Mouse (Mus musculus) liver, embryonic 12.5 days (tissue): ENCODE measurements around the gene Cnnm2. TPM values are rescaled to one million over a fixed set of nuclear protein-coding genes. Genes with fewer than 3 reads are reported as not detected.

ENCODE experiments used
- ATAC-seq: fragments of 200-750 bp; cut with Nextera tagmentation; 2 replicates; pipeline ENCODE4 v1.8.0; 2017; ENCODE audit warnings: moderate number of reproducible peaks, mild to moderate bottlenecking, moderate library complexity
- H3K27ac ChIP-seq: fragments of 300-500 bp; sonication (generic); 2 replicates; pipeline ENCODE4 v1.5.1; 2016; ENCODE audit warnings: mild to moderate bottlenecking
- H3K27me3 ChIP-seq: fragments of 300-500 bp; sonication (generic); replicated peaks from 2 replicates; pipeline ENCODE4 v1.6.1; 2016; ENCODE audit warnings: mild to moderate bottlenecking, moderate library complexity
- H3K36me3 ChIP-seq: fragments of 300-500 bp; sonication (generic); 2 replicates; pipeline ENCODE4 v1.6.1; 2016; ENCODE audit warnings: mild to moderate bottlenecking, moderate library complexity
- H3K4me1 ChIP-seq: fragments of 300-500 bp; sonication (generic); 2 replicates; pipeline ENCODE4 v1.6.1; 2016
- H3K4me2 ChIP-seq: fragments of 300-500 bp; sonication (generic); 2 replicates; pipeline ENCODE4 v1.6.1; 2016; ENCODE audit warnings: mild to moderate bottlenecking, moderate library complexity
- H3K4me3 ChIP-seq: fragments of 300-500 bp; sonication (generic); 2 replicates; pipeline ENCODE4 v1.5.1; 2016; ENCODE audit warnings: mild to moderate bottlenecking, moderate library complexity
- H3K9ac ChIP-seq: fragments of 300-500 bp; sonication (generic); 2 replicates; pipeline ENCODE4 v1.6.1; 2016; ENCODE audit warnings: mild to moderate bottlenecking, moderate library complexity
- H3K9me3 ChIP-seq: fragments of 300-500 bp; sonication (generic); replicated peaks from 2 replicates; pipeline ENCODE4 v1.6.1; 2016; ENCODE audit warnings: mild to moderate bottlenecking, moderate library complexity
- WGBS: fragments of 180-500 bp; shearing (Covaris S2); methylation state at CpG from one replicate; pipeline ENCODE4 v1.1.7; 2016; ENCODE audit not compliant: insufficient replicate concordance; 5-methylcytosine and 5-hydroxymethylcytosine counted together
- polyA plus RNA-seq: library from polyadenylated mRNA; unstranded; fragments of >200 nt; fragmentation: Nextera tagmentation; extraction: Ambion mirVana; gene quantifications from 2 replicates; pipeline ENCODE4 v1.2.1, GENCODE M21; 2016

The Cnnm2 gene
- polyA plus RNA-seq, 1 experiment from 2014 or later = 1.6 TPM

DNA sequence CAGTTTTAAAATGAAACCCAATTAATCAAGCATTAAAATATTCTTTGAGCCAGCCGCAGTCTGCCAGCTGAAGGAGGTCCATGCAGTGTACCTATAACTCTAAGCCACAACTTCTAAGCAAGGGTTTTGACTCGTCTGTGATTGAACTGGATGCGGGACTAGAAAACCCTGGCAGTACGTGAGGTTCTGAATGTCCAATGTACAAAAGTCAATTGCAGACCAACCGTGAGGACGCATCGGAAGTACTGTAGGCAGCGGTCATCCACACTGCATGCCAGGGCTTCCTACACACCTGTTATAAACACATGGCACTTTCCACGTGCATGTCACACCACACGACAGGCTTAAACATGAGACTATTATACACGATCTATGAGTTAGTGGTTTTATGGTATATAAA lies 152.2 kb downstream of the Cnnm2 start:
- Histone ChIP-seq H3K36me3 (peaks cover 14% of the 10 kb centered on the region), H3K4me2 (no peak overlapping the region), H3K27me3 (no peaks in the 10 kb centered on the region), H3K9ac (no peak overlapping the region), H3K27ac (no peak overlapping the region), H3K4me1 (peaks cover 59% of the 10 kb centered on the region), H3K4me3 (no peak overlapping the region), H3K9me3 (no peaks in the 10 kb centered on the region)
- 90% methylated on average over 11 of the region's 11 CpGs for WGBS
- ATAC-seq = no peak

DNA sequence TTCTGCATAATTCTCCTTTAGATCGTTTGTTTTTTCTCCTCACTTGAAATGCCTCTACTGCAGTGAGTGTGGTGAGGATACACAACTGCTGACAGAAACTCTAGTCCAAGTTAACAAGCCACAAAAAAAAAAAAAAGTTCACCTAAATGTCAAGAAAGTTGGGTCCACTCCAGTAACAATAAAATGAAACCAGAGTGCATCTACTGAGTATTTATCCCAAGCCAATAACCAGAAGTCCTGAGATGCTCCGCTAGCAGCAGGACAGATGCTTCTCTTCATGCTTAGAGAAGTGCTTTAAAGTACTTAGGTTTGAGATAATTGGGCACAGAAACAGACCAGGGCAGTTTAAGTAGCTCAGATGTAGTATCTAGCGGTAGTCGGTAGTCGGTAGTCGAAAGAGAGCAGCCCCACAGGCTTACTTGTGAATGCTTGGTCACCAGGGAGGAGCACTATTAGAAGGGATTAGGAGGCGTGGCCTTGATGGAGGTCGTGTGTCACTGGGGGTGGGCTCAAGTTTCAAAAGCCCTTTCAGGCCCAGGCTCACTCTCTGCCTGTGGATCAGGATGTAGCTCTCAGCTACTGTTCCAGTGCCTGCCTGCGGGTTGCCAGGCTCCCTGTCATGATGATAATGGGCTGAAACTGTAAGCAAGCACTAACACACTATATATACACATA lies 154.1 kb downstream of the Cnnm2 start:
- H3K27me3 ChIP-seq = no peaks in the 10 kb centered on the region
- no peak overlapping the region for H3K9ac ChIP-seq
- H3K4me1 ChIP-seq = peaks cover 45% of the 10 kb centered on the region
- no peak overlapping the region for H3K4me3 ChIP-seq
- 0 out of 2 replicates have a peak overlapping the region, but pooled peaks have one; percentile 45 for H3K27ac ChIP-seq
- H3K36me3 ChIP-seq = peaks cover 12% of the 10 kb centered on the region
- 72% methylated on average over 9 of the region's 9 CpGs for WGBS
- ATAC-seq = no peak
- no peak overlapping the region for H3K4me2 ChIP-seq
- no peaks in the 10 kb centered on the region for H3K9me3 ChIP-seq

DNA sequence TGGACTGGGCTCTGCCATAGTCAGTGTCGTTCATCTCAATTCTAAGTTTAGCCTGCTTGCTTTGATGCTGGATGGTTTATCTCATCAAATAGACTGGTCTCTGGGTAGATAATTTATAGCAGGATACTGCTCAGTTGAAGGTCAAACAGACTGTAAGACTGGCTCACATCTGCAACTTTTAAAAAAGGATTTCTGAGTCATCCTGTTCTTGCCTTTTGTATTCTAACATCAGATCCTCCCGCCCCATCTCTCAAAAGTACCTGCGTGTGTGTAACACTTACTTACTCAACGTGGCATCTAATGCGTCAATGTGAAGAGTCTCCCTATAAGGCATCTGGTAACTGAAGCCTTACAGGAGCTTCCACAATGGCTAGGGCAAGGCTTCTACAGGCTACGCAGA lies 159.2 kb downstream of the Cnnm2 start:
- no peak for ATAC-seq
- H3K4me3 ChIP-seq = no peak overlapping the region
- H3K36me3 ChIP-seq = peaks cover 33% of the 10 kb centered on the region
- no peaks in the 10 kb centered on the region for H3K27me3 ChIP-seq
- H3K4me1 ChIP-seq = peaks cover 25% of the 10 kb centered on the region
- H3K9ac ChIP-seq = no peak overlapping the region
- no peak overlapping the region for H3K4me2 ChIP-seq
- H3K9me3 ChIP-seq = no peaks in the 10 kb centered on the region
- H3K27ac ChIP-seq = peak overlapping the region; percentile 45; the same call in 1 of the 2 replicates
- 73% methylated on average over 6 of the region's 6 CpGs for WGBS

DNA sequence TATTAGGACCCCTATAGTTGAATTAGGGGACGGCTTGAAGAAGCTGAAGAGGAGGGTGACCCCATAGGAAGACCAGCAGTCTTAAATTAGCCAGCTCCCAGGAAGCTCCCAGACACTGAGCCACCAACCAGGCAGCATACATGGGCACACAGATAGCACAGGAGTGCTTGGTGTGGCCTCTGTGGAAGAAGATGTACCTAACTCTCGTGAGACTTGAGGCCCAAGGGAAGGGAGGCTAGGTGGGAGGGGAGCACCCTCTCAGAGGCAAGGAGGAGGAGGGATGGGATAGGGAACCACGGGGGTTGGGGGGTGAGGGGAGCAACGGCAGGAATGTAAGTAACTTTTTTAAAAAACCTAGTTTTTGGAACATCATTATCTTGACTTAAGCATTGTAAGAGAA lies 165.0 kb downstream of the Cnnm2 start:
- peak overlapping the region; percentile 9; the same call in 1 of the 2 replicates for H3K4me2 ChIP-seq
- peaks cover 45% of the 10 kb centered on the region for H3K4me1 ChIP-seq
- peak overlapping the region; percentile 5; the same call in 1 of the 2 replicates for H3K9ac ChIP-seq
- peaks cover 23% of the 10 kb centered on the region for H3K36me3 ChIP-seq
- no peaks in the 10 kb centered on the region for H3K27me3 ChIP-seq
- 44% methylated on average over 4 of the region's 4 CpGs for WGBS
- peak; percentile 91 for ATAC-seq
- no peak overlapping the region for H3K4me3 ChIP-seq
- no peaks in the 10 kb centered on the region for H3K9me3 ChIP-seq
- peak overlapping the region; percentile 38 for H3K27ac ChIP-seq

DNA sequence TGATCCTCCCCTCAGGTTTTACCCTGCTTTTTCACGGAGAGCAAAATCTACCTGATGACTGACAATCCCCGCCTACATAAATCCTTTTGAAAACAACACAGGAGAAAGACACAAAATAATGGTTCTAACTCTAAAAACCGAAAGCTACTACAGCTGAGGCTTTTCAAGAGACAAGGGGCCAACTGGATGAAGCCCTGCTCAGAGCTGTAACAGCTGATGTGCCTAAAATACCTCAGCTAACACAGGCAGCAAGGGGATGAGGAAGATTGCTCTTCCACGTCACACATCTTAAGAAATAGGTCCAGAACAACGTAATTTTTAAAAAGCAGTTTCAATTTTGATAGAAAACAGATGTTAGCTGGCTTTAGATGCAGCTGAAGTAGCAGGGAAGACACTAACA lies 165.6 kb downstream of the Cnnm2 start:
- Histone ChIP-seq H3K27me3 (no peaks in the 10 kb centered on the region), H3K4me2 (no peak overlapping the region), H3K4me3 (no peak overlapping the region), H3K36me3 (peaks cover 20% of the 10 kb centered on the region), H3K4me1 (peaks cover 45% of the 10 kb centered on the region), H3K9me3 (no peaks in the 10 kb centered on the region), H3K27ac (peak overlapping the region; percentile 50; the same call in 1 of the 2 replicates), H3K9ac (no peak overlapping the region)
- ATAC-seq = no peak
- 64% methylated on average over 5 of the region's 5 CpGs for WGBS

DNA sequence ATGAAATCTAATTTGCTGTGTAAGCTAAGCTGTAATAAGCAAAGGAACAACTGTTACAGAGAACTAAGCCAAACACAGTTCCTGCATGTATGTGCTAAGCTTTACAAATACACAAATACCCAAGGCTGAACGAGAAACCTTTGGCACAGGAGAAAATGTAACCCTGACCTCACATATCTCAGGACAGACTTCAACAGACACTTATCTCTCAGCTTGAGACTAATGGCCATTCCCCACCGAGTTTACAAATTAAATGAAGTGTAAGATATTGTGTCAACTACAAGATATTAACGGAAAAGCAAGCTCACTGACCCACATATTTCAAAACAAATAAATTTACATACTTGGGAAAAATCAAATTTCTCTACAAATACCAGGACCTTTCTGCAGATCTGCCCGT lies 166.7 kb downstream of the Cnnm2 start:
- Histone ChIP-seq H3K36me3 (peaks cover 12% of the 10 kb centered on the region), H3K9me3 (no peaks in the 10 kb centered on the region), H3K4me1 (peaks cover 54% of the 10 kb centered on the region), H3K27ac (no peak overlapping the region), H3K4me3 (no peak overlapping the region), H3K27me3 (no peaks in the 10 kb centered on the region), H3K9ac (no peak overlapping the region), H3K4me2 (no peak overlapping the region)
- WGBS = 47% methylated on average over 4 of the region's 4 CpGs
- no peak for ATAC-seq

DNA sequence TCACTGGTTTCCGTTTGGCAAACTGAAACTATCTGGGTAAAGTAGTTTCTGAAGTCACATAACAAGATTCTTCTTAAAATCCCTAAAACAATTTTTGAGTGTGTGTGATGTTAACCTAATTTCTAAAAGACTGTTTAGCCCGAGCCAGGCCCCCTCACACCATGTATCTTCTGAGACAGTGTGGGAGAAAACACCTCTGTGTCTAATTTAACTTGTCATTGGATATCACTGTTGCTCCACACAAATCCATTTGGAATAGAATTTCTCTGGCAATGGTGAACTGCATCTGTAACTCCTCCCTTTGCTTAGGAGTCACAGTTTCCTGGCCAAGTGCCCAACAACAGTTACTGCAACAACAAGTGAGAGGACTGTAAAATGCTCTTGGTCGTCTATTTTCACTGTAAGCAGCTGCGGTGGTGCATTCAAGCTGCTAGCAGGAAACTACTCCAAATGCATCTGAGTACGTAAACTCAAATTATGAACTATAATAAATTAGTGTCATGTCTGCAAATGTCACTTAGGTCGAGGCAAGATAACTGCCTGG lies 167.7 kb downstream of the Cnnm2 start:
- Histone ChIP-seq H3K36me3 (peaks cover 5% of the 10 kb centered on the region; the same call in 1 of the 2 replicates), H3K4me3 (no peak overlapping the region), H3K4me1 (peaks cover 63% of the 10 kb centered on the region), H3K9ac (no peak overlapping the region), H3K4me2 (no peak overlapping the region), H3K9me3 (no peaks in the 10 kb centered on the region), H3K27me3 (no peaks in the 10 kb centered on the region), H3K27ac (0 out of 2 replicates have a peak overlapping the region, but pooled peaks have one; percentile 7)
- ATAC-seq = no peak
- 69% methylated on average over 6 of the region's 6 CpGs for WGBS

Other genes starting within 250 kb of the Cnnm2 start
- gene Arl3, start 188.4 kb upstream of the Cnnm2 start, polyA plus RNA-seq = 37.2 and 38.4 TPM in 2 replicates
- 18.5 and 18.9 TPM in 2 replicates for gene Sfxn2, start 188.2 kb upstream of the Cnnm2 start, polyA plus RNA-seq
- gene Wbp1l, start 162.5 kb upstream of the Cnnm2 start, polyA plus RNA-seq = 24.4 and 24.9 TPM in 2 replicates
- 0.06 TPM in 1 of 2 replicates, not detected in the other for gene Cyp17a1, start 88.4 kb upstream of the Cnnm2 start, polyA plus RNA-seq
- 7.4 and 7.7 TPM in 2 replicates for gene Borcs7, start 71.7 kb upstream of the Cnnm2 start, polyA plus RNA-seq
- gene As3mt, start 54.1 kb upstream of the Cnnm2 start, polyA plus RNA-seq = 18.5 and 20.1 TPM in 2 replicates